Mouse (Mus musculus) intestine, embryonic 14.5 days (tissue): ENCODE data around the gene Caly. TPM values are rescaled to one million over a fixed set of nuclear protein-coding genes. Genes with fewer than 3 reads are reported as not detected.

ENCODE experiments used
- ATAC-seq: fragments of 200-750 bp; cut with Nextera tagmentation; replicated peaks from 2 replicates; pipeline ENCODE4 v1.8.0; 2017; ENCODE audit warnings: low read depth, moderate number of reproducible peaks, moderate TSS enrichment, moderate library complexity; ENCODE audit not compliant: low FRiP score, low TSS enrichment
- DNase-seq: peaks from one replicate; pipeline ENCODE4 v3.0.0-alpha.2; 2018; ENCODE audit warnings: low spot score
- H3K27ac ChIP-seq: fragments of 300-500 bp; sonication (generic); 2 replicates; pipeline ENCODE4 v1.5.1; 2014; ENCODE audit warnings: low read depth, mild to moderate bottlenecking, control low read depth
- H3K27me3 ChIP-seq: fragments of 300-500 bp; sonication (generic); replicated peaks from 2 replicates; pipeline ENCODE4 v1.6.1; 2014; ENCODE audit warnings: low read length, control low read depth; ENCODE audit not compliant: control insufficient read depth, insufficient read depth
- H3K36me3 ChIP-seq: fragments of 300-500 bp; sonication (generic); 2 replicates; pipeline ENCODE4 v1.6.1; 2014; ENCODE audit warnings: low read length, control low read depth; ENCODE audit not compliant: control insufficient read depth, insufficient read depth
- H3K4me1 ChIP-seq: fragments of 300-500 bp; sonication (generic); replicated peaks from 2 replicates; pipeline ENCODE4 v1.6.1; 2014; ENCODE audit warnings: low read length, control low read depth, mixed read lengths; ENCODE audit not compliant: control insufficient read depth, insufficient read depth
- H3K4me2 ChIP-seq: fragments of 300-500 bp; sonication (generic); 2 replicates; pipeline ENCODE4 v1.6.1; 2014; ENCODE audit warnings: low read length
- H3K4me3 ChIP-seq: fragments of 300-500 bp; sonication (generic); 2 replicates; pipeline ENCODE4 v1.5.1; 2014; ENCODE audit warnings: low read depth, low read length, control low read depth, mixed read lengths
- H3K9ac ChIP-seq: fragments of 300-500 bp; sonication (generic); 2 replicates; pipeline ENCODE4 v1.6.1; 2014; ENCODE audit warnings: mild to moderate bottlenecking, low read length
- H3K9me3 ChIP-seq: fragments of 300-500 bp; sonication (generic); 2 replicates; pipeline ENCODE4 v1.6.1; 2016; ENCODE audit warnings: low read length, control low read depth; ENCODE audit not compliant: control insufficient read depth
- WGBS: fragments of 180-500 bp; shearing (Covaris S2); extraction: QIAGEN DNeasy Blood & Tissue Kit; methylation state at CpG from one replicate; pipeline ENCODE4 v1.1.7; 2014; 5-methylcytosine and 5-hydroxymethylcytosine counted together
- polyA plus RNA-seq: library from polyadenylated mRNA; unstranded; fragments of >200 nt; fragmentation: Nextera tagmentation; extraction: Ambion mirVana; gene quantifications from 2 replicates; pipeline ENCODE4 v1.2.1, GENCODE M21; 2014

The Caly gene
- polyA plus RNA-seq, 1 experiment from 2014 or later, result 3.5 TPM

DNA sequence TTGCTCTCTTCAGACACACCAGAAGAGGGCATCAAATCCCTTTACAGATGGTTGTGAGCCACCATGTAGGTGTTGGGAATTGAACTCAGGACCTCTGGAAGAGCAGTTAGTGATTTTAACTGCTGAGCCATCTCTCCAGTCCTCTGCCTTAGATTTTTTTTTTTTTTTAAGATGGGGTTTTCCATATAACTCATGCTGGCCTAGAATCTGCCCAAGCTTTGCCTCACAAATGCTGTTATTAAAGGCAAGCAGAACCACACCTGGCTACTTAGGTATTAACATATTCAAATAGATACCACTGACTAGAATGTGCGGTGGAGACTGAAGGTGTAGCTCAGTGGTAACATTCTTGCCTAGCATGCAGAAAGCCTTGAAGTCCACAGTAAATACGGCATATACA, 38.1 kb upstream of the Caly start:
- Histone ChIP-seq H3K27me3 (no peaks in the 10 kb centered on the region), H3K36me3 (no peaks in the 10 kb centered on the region), H3K4me2 (no peak overlapping the region), H3K4me3 (no peak overlapping the region), H3K9ac (no peak overlapping the region), H3K4me1 (peaks cover 4% of the 10 kb centered on the region; the same call in 1 of the 2 replicates), H3K9me3 (no peaks in the 10 kb centered on the region), H3K27ac (no peak overlapping the region)
- ATAC-seq (no peak), DNase-seq (no peak)
- WGBS, result 93% methylated on average over 2 of the region's 2 CpGs

- peak; percentile 89 for DNase-seq
- H3K36me3 ChIP-seq, result peaks cover 16% of the 10 kb centered on the region
- WGBS, result 3% methylated on average over 28 of the region's 28 CpGs
- peak within 1 kb of the TSS; percentile 93 for H3K4me2 ChIP-seq
- H3K27ac ChIP-seq, result peak within 1 kb of the TSS; percentile 71
- H3K27me3 ChIP-seq, result no peaks in the 10 kb centered on the region
- H3K4me3 ChIP-seq, result peak within 1 kb of the TSS; percentile 77
- peak; percentile 94 for ATAC-seq
- peak within 1 kb of the TSS; percentile 65 for H3K9ac ChIP-seq
- H3K4me1 ChIP-seq, result peaks cover 4% of the 10 kb centered on the region; the same call in 1 of the 2 replicates
- H3K9me3 ChIP-seq, result no peaks in the 10 kb centered on the region
These were observed 34.1 kb upstream of the Caly start, which contains the start of gene Echs1 for GRCm38 (mm10) chr7:140116329-140117054. Echs1 (minus strand) TSS chr7:140116476.

DNA sequence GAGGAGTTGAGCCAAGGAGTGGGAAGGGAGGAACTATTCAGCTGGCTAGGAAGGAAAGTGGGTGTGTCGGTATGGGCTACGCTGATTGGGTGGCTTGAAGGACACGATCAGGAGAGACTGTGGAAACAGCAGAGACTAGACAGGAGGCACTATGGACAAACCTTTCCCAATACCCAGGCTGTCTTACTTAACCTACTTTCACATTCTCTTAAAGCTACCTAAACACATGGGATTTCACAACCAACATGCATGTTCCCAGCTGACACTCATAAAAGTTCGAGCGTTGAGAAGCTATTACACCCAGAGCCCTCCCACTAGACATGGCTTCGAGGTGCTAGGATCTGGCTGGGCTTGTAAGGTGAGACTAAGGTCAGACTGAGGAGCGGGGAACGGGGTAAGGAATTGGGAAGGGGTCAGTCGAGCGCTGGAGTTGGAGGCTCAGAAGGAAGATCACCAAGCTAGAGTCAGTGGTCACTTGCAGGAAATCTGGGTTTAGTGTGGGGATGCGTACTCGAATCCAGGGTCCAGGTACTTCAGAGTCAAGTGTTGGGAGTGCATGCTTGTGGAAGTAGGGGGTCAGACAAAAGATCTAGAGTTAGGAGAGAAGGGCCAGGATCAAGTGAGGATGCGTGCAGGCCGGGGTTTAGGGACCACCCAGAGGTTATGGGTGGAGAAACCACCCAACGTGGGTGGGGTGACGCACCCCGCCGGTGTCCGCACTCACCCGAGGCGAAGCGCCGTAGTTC, 33.4 kb upstream of the Caly start, which contains the start of gene Paox:
Gene Paox (plus strand): TSS at position 217 of the 746 bp plus-strand sequence.
- peak; percentile 67 for DNase-seq
- H3K4me3 ChIP-seq, result peak within 1 kb of the TSS; percentile 77
- H3K36me3 ChIP-seq, result peaks cover 23% of the 10 kb centered on the region
- ATAC-seq, result peak; percentile 80
- H3K9me3 ChIP-seq, result no peaks in the 10 kb centered on the region
- H3K27ac ChIP-seq, result peak within 1 kb of the TSS; percentile 71
- H3K27me3 ChIP-seq, result no peaks in the 10 kb centered on the region
- peak within 1 kb of the TSS; percentile 65 for H3K9ac ChIP-seq
- H3K4me1 ChIP-seq, result peaks cover 4% of the 10 kb centered on the region; the same call in 1 of the 2 replicates
- under 1% methylated on average over 23 of the region's 23 CpGs for WGBS
- H3K4me2 ChIP-seq, result peak within 1 kb of the TSS; percentile 93

DNA sequence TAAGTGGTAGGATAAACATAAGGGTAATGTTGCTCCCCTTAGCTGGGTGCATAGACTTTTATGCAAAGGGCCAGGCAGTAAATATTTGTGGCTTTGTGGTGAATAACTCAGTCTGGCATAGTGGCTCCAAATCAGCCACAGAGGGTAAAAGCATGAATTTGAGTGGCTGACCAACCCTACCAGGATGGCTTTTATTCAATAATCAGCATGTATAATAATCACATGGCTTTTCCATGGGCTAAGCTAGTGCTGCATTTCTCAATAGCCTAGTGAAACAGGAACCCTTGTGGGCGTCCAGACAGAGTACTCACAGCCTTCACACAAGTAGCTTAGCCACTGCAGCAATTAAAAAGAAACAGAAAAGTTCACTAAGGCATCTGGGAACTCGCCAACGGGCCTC, 29.6 kb upstream of the Caly start:
- WGBS, result 78% methylated on average over 3 of the region's 3 CpGs
- no peak for DNase-seq

GRCm38 (mm10) chr7:140104009-140104408, 21.7 kb upstream of the Caly start:
- Histone ChIP-seq H3K4me1 (peaks cover 5% of the 10 kb centered on the region; the same call in 1 of the 2 replicates), H3K36me3 (peaks cover 44% of the 10 kb centered on the region), H3K9me3 (no peaks in the 10 kb centered on the region), H3K4me2 (no peak overlapping the region), H3K27me3 (no peaks in the 10 kb centered on the region), H3K4me3 (no peak overlapping the region), H3K9ac (no peak overlapping the region), H3K27ac (no peak overlapping the region)
- 84% methylated on average over 4 of the region's 4 CpGs for WGBS
- ATAC-seq, result no peak
- DNase-seq, result no peak

More for the DNA sequence above, 29.6 kb upstream of the Caly start:
- H3K9ac ChIP-seq, result no peak overlapping the region
- H3K9me3 ChIP-seq, result no peaks in the 10 kb centered on the region
- peaks cover 61% of the 10 kb centered on the region for H3K36me3 ChIP-seq
- H3K27ac ChIP-seq, result no peak overlapping the region
- no peaks in the 10 kb centered on the region for H3K27me3 ChIP-seq
- H3K4me1 ChIP-seq, result peaks cover under 1% of the 10 kb centered on the region; the same call in 1 of the 2 replicates
- ATAC-seq, result no peak
- no peak overlapping the region for H3K4me2 ChIP-seq
- no peak overlapping the region for H3K4me3 ChIP-seq

- H3K9ac ChIP-seq, result peak within 1 kb of the TSS; percentile 48
- H3K27ac ChIP-seq, result no peak within 1 kb of the TSS
- H3K4me1 ChIP-seq, result peaks cover 5% of the 10 kb centered on the region; the same call in 1 of the 2 replicates
- H3K4me2 ChIP-seq, result peak within 1 kb of the TSS; percentile 76
- DNase-seq, result peak; percentile 84
- peak within 1 kb of the TSS; percentile 48 for H3K4me3 ChIP-seq
- H3K27me3 ChIP-seq, result no peaks in the 10 kb centered on the region
- H3K9me3 ChIP-seq, result no peaks in the 10 kb centered on the region
- ATAC-seq, result peak; percentile 90
- WGBS, result 0% methylated on average over 30 of the region's 30 CpGs
- peaks cover 26% of the 10 kb centered on the region for H3K36me3 ChIP-seq
These were observed 19.9 kb upstream of the Caly start, which contains the start of gene Fuom for GRCm38 (mm10) chr7:140101993-140102860. Fuom (minus strand) TSS chr7:140102441.

DNA sequence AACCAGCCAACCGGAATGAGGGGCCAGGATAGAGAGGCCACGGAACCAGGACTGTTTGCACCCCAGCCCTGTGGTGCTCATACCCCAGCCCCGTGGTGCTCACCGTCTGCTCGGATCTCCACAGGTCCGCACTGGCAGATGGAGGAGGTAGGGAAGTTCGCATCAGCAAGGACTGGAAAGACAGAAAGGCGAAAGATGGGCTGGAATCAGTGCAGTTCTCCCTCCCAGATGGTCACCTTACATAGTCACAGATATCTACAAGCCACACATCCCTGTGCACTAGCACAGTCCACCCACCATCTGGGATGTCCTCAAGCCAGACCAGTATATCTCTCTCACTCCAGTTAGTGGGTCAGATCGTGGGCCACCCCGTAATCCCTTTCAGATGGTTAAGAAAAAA, 19.1 kb upstream of the Caly start:
- no peaks in the 10 kb centered on the region for H3K27me3 ChIP-seq
- ATAC-seq, result no peak; the same call in 1 of the 2 replicates
- no peaks in the 10 kb centered on the region for H3K9me3 ChIP-seq
- peak overlapping the region; percentile 76 for H3K4me2 ChIP-seq
- DNase-seq, result no peak
- peak overlapping the region; percentile 48 for H3K9ac ChIP-seq
- peaks cover 5% of the 10 kb centered on the region; the same call in 1 of the 2 replicates for H3K4me1 ChIP-seq
- WGBS, result 81% methylated on average over 10 of the region's 10 CpGs
- peak overlapping the region; percentile 48 for H3K4me3 ChIP-seq
- H3K27ac ChIP-seq, result no peak overlapping the region
- H3K36me3 ChIP-seq, result peaks cover 19% of the 10 kb centered on the region

- no peak overlapping the region for H3K4me2 ChIP-seq
- DNase-seq (no peak), ATAC-seq (no peak)
- WGBS, result 96% methylated on average over 1 of the region's 1 CpGs
- H3K9me3 ChIP-seq, result no peaks in the 10 kb centered on the region
- no peaks in the 10 kb centered on the region for H3K36me3 ChIP-seq
- H3K4me3 ChIP-seq, result no peak overlapping the region
- H3K4me1 ChIP-seq, result peaks cover 9% of the 10 kb centered on the region; the same call in 1 of the 2 replicates
- no peaks in the 10 kb centered on the region for H3K27me3 ChIP-seq
- H3K27ac ChIP-seq, result no peak overlapping the region
- no peak overlapping the region for H3K9ac ChIP-seq
These were observed 16.1 kb upstream of the Caly start for GRCm38 (mm10) chr7:140098466-140098865.
